Comparison of ENCODE assay signal across 9 mouse cellular contexts in genomic region chr9:115623948-115624347, GRCm38 (mm10).
DNase-seq lines count a peak whose midpoint lies in the region; ATAC-seq lines count a peak whose summit lies in the region.
"Had no signal": no experiment of that assay in that cellular context is flagged by ENCODE, and none has a peak within 500 bp of the region (broad histone marks: within the 10 kb centered on the region; RNA-seq: fewer than 3 reads in every experiment).

No protein-coding gene starts in this region.

- no peak overlapping the region for H3K9ac ChIP-seq in kidney, embryonic 16.5 days (replicated peaks; ENCODE audit: low read length)
- no peak overlapping the region for H3K9ac ChIP-seq in lung, embryonic 16.5 days (ENCODE audit: low read length)
- no peak overlapping the region for H3K9ac ChIP-seq in midbrain, embryonic 11.5 days (ENCODE audit: low read length)

- no peak overlapping the region for H3K4me2 ChIP-seq in kidney, embryonic 16.5 days (replicated peaks; ENCODE audit: low read depth, low read length)
- no peak overlapping the region for H3K4me2 ChIP-seq in lung, embryonic 16.5 days (ENCODE audit: low read depth, low read length)
- no peak overlapping the region for H3K4me2 ChIP-seq in midbrain, embryonic 11.5 days

- no peak for DNase-seq in kidney, postnatal 14 days
- DNase-seq in embryo, embryonic 9.5 days (ENCODE audit: extremely low spot score) = peak; percentile 11
- peak; percentile 67 for DNase-seq in thymus, postnatal 14 days
- no peak for DNase-seq in cerebellum, postnatal 10 days
- DNase-seq in left cerebral cortex, postnatal 14 days (ENCODE audit: low spot score in 2 of 2) = no peak
- DNase-seq in midbrain, embryonic 11.5 days (ENCODE audit: low spot score, missing footprints) = no peak

- WGBS in kidney, embryonic 16.5 days = 23% methylated on average over 5 of the region's 5 CpGs
- WGBS in lung, embryonic 16.5 days = 18% methylated on average over 5 of the region's 5 CpGs
- 63% methylated on average over 5 of the region's 5 CpGs for WGBS in midbrain, embryonic 11.5 days

- H3K27me3 ChIP-seq in kidney, embryonic 16.5 days (ENCODE audit: insufficient read depth, low read length) = no peaks in the 10 kb centered on the region
- no peaks in the 10 kb centered on the region for H3K27me3 ChIP-seq in lung, embryonic 16.5 days (ENCODE audit: control insufficient read depth, insufficient read depth, low read depth, low read length)
- no peaks in the 10 kb centered on the region for H3K27me3 ChIP-seq in midbrain, embryonic 11.5 days (ENCODE audit: control insufficient read depth, insufficient read depth, low read length)

- intact Hi-C loops in left cerebral cortex, postnatal 14 days (cut with DNase I) = no loop called here

- H3K4me3 ChIP-seq in kidney, embryonic 16.5 days (ENCODE audit: low read length) = no peak overlapping the region
- no peak overlapping the region for H3K4me3 ChIP-seq in lung, embryonic 16.5 days (ENCODE audit: low read length)
- no peak overlapping the region for H3K4me3 ChIP-seq in midbrain, embryonic 11.5 days (ENCODE audit: low read depth, low read length)
- H3K4me3 ChIP-seq: erythroblast, embryonic 14.5 days had no signal

- H3K36me3 ChIP-seq in kidney, embryonic 16.5 days (ENCODE audit: insufficient read depth, low read length) = no peaks in the 10 kb centered on the region
- no peaks in the 10 kb centered on the region for H3K36me3 ChIP-seq in lung, embryonic 16.5 days (ENCODE audit: control insufficient read depth, insufficient read depth, low read length)
- H3K36me3 ChIP-seq in midbrain, embryonic 11.5 days (ENCODE audit: control insufficient read depth, insufficient read depth, low read length) = no peaks in the 10 kb centered on the region

- H3K9me3 ChIP-seq in kidney, embryonic 16.5 days (ENCODE audit: low read length) = no peaks in the 10 kb centered on the region
- no peaks in the 10 kb centered on the region for H3K9me3 ChIP-seq in lung, embryonic 16.5 days (ENCODE audit: control insufficient read depth, low read length)
- H3K9me3 ChIP-seq in midbrain, embryonic 11.5 days (ENCODE audit: control insufficient read depth, low read length) = no peaks in the 10 kb centered on the region

- H3K4me1 ChIP-seq in kidney, embryonic 16.5 days (ENCODE audit: insufficient read depth, low read length) = peaks cover 10% of the 10 kb centered on the region
- H3K4me1 ChIP-seq in lung, embryonic 16.5 days (replicated peaks; ENCODE audit: control insufficient read depth, insufficient read depth, low read length) = no peaks in the 10 kb centered on the region
- no peaks in the 10 kb centered on the region for H3K4me1 ChIP-seq in midbrain, embryonic 11.5 days (ENCODE audit: control insufficient read depth, insufficient read depth, low read length)

- 0 out of 2 replicates have a peak, but pooled peaks have one; percentile 65 for ATAC-seq in kidney, embryonic 16.5 days (ENCODE audit: low FRiP score, low TSS enrichment)
- peak; percentile 47; the same call in 1 of the 2 replicates for ATAC-seq in lung, embryonic 16.5 days (ENCODE audit: low read depth)
- no peak for ATAC-seq in midbrain, embryonic 11.5 days (ENCODE audit: low FRiP score)

- no peak overlapping the region for H3K27ac ChIP-seq in kidney, embryonic 16.5 days (ENCODE audit: low read length)
- H3K27ac ChIP-seq in lung, embryonic 16.5 days (ENCODE audit: low read length) = no peak overlapping the region
- H3K27ac ChIP-seq in midbrain, embryonic 11.5 days (ENCODE audit: low read depth, low read length) = no peak overlapping the region

Comparison
In these comparisons a context has a peak if more than half of its experiments do, and no peak if none do; other contexts are left out.
1. DNase-seq: peak in embryo, embryonic 9.5 days (single experiment) and thymus, postnatal 14 days (single experiment); none in kidney, postnatal 14 days (single experiment), cerebellum, postnatal 10 days (0 of 2), left cerebral cortex, postnatal 14 days (0 of 2) and midbrain, embryonic 11.5 days (single experiment).